Mouse (Mus musculus) spleen, adult 2 months (tissue): ENCODE measurements around the gene Zfp771.

Source experiments
- CTCF ChIP-seq: fragments of 200-500 bp; IDR thresholded peaks from 2 replicates; pipeline ENCODE4 v1.5.1; 2011; ENCODE audit warnings: mild to moderate bottlenecking, inconsistent platforms; ENCODE audit not compliant: insufficient read depth, insufficient read length, insufficient replicate concordance; ENCODE audit errors: extremely low read depth
- POLR2A ChIP-seq: fragments of 200-500 bp; IDR thresholded peaks from 2 replicates; pipeline ENCODE4 v1.6.1; 2011; ENCODE audit warnings: low read depth, low read length, inconsistent platforms

DNA sequence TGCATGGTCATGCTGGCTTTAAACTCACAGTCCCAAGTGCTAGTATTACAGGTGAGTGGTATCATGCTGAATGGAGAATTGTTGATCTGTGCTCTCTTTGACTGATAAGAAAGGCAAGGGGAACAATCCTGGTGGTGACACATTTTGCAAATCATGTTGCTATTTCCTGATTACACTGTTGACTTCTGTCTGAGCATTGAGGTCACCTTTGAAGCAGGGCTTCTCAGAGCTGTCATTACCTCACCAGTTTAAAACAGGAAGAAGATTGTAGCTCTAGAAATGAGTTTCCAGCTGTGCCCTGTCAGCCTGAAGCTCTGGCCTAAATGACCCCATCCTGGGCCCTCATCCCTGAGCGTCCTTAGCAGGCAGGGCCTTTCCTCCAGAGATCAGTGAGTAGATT, 43.9 kb downstream of the Zfp771 start:
- TF ChIP-seq POLR2A (no peak), CTCF (no peak)
